Mouse (Mus musculus) 416B (cell line): ENCODE results near the gene Zbtb20.

Source experiments
- DNase-seq: peaks from one replicate; pipeline ENCODE4 v3.0.0; 2011; ENCODE audit warnings: low read depth

Zbtb20 gene

GRCm38 (mm10) chr16:43511531-43511930, 635.9 kb downstream of the Zbtb20 start:
- DNase-seq, result no peak

- DNase-seq, result no peak
Observed at GRCm38 (mm10) chr16:43513933-43514332, 638.3 kb downstream of the Zbtb20 start.

GRCm38 (mm10) chr16:43515538-43515937, 639.9 kb downstream of the Zbtb20 start:
- DNase-seq, result no peak

GRCm38 (mm10) chr16:43520274-43520673, 644.6 kb downstream of the Zbtb20 start:
- DNase-seq, result no peak

GRCm38 (mm10) chr16:43522482-43522881, 646.8 kb downstream of the Zbtb20 start:
- DNase-seq, result no peak

GRCm38 (mm10) chr16:43524179-43524578, 648.5 kb downstream of the Zbtb20 start:
- DNase-seq, result no peak

GRCm38 (mm10) chr16:43525624-43526023, 649.9 kb downstream of the Zbtb20 start:
- DNase-seq, result no peak

GRCm38 (mm10) chr16:43528300-43528699, 652.6 kb downstream of the Zbtb20 start:
- no peak for DNase-seq

- no peak for DNase-seq
Observed at GRCm38 (mm10) chr16:43531328-43531727, 655.6 kb downstream of the Zbtb20 start.

GRCm38 (mm10) chr16:43534103-43534502, 658.4 kb downstream of the Zbtb20 start:
- DNase-seq, result no peak

- no peak for DNase-seq
Observed at GRCm38 (mm10) chr16:43535912-43536311, 660.2 kb downstream of the Zbtb20 start.

- DNase-seq, result no peak
Observed at GRCm38 (mm10) chr16:43537163-43537562, 661.5 kb downstream of the Zbtb20 start.

- DNase-seq, result no peak
Observed at GRCm38 (mm10) chr16:43539659-43540096, 664.0 kb downstream of the Zbtb20 start.

- DNase-seq, result peak; percentile 77
Observed at GRCm38 (mm10) chr16:43540108-43540507, 664.4 kb downstream of the Zbtb20 start.

GRCm38 (mm10) chr16:43540546-43541167, 665.0 kb downstream of the Zbtb20 start:
- no peak for DNase-seq

- peak; percentile 29 for DNase-seq
Observed at GRCm38 (mm10) chr16:43545261-43545660, 669.6 kb downstream of the Zbtb20 start.

- no peak for DNase-seq
Observed at GRCm38 (mm10) chr16:43547323-43548180, 671.9 kb downstream of the Zbtb20 start.

- no peak for DNase-seq
Observed at GRCm38 (mm10) chr16:43548774-43549173, 673.1 kb downstream of the Zbtb20 start.

- DNase-seq, result no peak
Observed at GRCm38 (mm10) chr16:43549425-43550089, 673.9 kb downstream of the Zbtb20 start.

- no peak for DNase-seq
Observed at GRCm38 (mm10) chr16:43552443-43552842, 676.8 kb downstream of the Zbtb20 start.

GRCm38 (mm10) chr16:43557385-43557784, 681.7 kb downstream of the Zbtb20 start:
- DNase-seq, result no peak

GRCm38 (mm10) chr16:43561330-43561729, 685.6 kb downstream of the Zbtb20 start:
- DNase-seq, result no peak

- peak; percentile 26 for DNase-seq
Observed at GRCm38 (mm10) chr16:43561956-43562355, 686.3 kb downstream of the Zbtb20 start.
